Mouse (Mus musculus) stomach, postnatal 0 days (tissue): Measurements from ENCODE around the gene Smg6. TPM values are rescaled to one million over a fixed set of nuclear protein-coding genes. Genes with fewer than 3 reads are reported as not detected.

Experiments
- ATAC-seq: fragments of 200-750 bp; cut with Nextera tagmentation; 2 replicates; pipeline ENCODE4 v1.8.0; 2017; ENCODE audit not compliant: low FRiP score, low TSS enrichment
- DNase-seq: peaks from one replicate; pipeline ENCODE4 v3.0.0-alpha.2; 2016; ENCODE audit warnings: low spot score
- H3K27ac ChIP-seq: fragments of 300-500 bp; sonication (generic); replicated peaks from 2 replicates; pipeline ENCODE4 v1.5.1; 2014; ENCODE audit warnings: mild to moderate bottlenecking, control low read depth
- H3K27me3 ChIP-seq: fragments of 300-500 bp; sonication (generic); 2 replicates; pipeline ENCODE4 v1.6.1; 2014; ENCODE audit warnings: low read length; ENCODE audit not compliant: control insufficient read depth, insufficient read depth
- H3K36me3 ChIP-seq: fragments of 300-500 bp; sonication (generic); 2 replicates; pipeline ENCODE4 v1.6.1; 2014; ENCODE audit warnings: low read length, mixed read lengths; ENCODE audit not compliant: control insufficient read depth, insufficient read depth
- H3K4me1 ChIP-seq: fragments of 300-500 bp; sonication (generic); replicated peaks from 2 replicates; pipeline ENCODE4 v1.6.1; 2014; ENCODE audit warnings: antibody characterized with exemption; ENCODE audit not compliant: control insufficient read depth, insufficient read depth
- H3K4me2 ChIP-seq: fragments of 300-500 bp; sonication (generic); replicated peaks from 2 replicates; pipeline ENCODE4 v1.6.1; 2014; ENCODE audit warnings: low read depth, mild to moderate bottlenecking, control low read depth, moderate library complexity
- H3K4me3 ChIP-seq: fragments of 300-500 bp; sonication (generic); 2 replicates; pipeline ENCODE4 v1.5.1; 2014; ENCODE audit warnings: low read depth, low read length, control low read depth
- H3K9ac ChIP-seq: fragments of 300-500 bp; sonication (generic); 2 replicates; pipeline ENCODE4 v1.6.1; 2014; ENCODE audit warnings: mild to moderate bottlenecking, low read length, control low read depth, mixed read lengths
- H3K9me3 ChIP-seq: fragments of 300-500 bp; sonication (generic); 2 replicates; pipeline ENCODE4 v1.6.1; 2016; ENCODE audit warnings: low read length; ENCODE audit not compliant: control insufficient read depth
- CTCF ChIP-seq: IDR thresholded peaks from 2 replicates; pipeline ENCODE4 v1.5.1; 2016; ENCODE audit warnings: antibody characterized with exemption, low read depth, mild to moderate bottlenecking, moderate library complexity
- EP300 ChIP-seq: optimal IDR thresholded peaks from 2 replicates; pipeline ENCODE3; 2016; ENCODE audit warnings: antibody characterized with exemption
- WGBS: fragments of 180-500 bp; shearing (Covaris S2); extraction: QIAGEN DNeasy Blood & Tissue Kit; methylation state at CpG from one replicate; pipeline ENCODE4 v1.1.7; 2014; 5-methylcytosine and 5-hydroxymethylcytosine counted together
- polyA plus RNA-seq: library from polyadenylated mRNA; unstranded; fragments of >200 nt; fragmentation: Nextera tagmentation; extraction: Ambion mirVana; gene quantifications from 2 replicates; pipeline ENCODE4 v1.2.1, GENCODE M21; 2015

Gene Smg6
- polyA plus RNA-seq, 1 experiment from 2014 or later, result 6.1 TPM

GRCm38 (mm10) chr11:75178011-75178410 lies 252.4 kb downstream of the Smg6 start:
- peaks cover 7% of the 10 kb centered on the region; the same call in 1 of the 2 replicates for H3K36me3 ChIP-seq
- no peaks in the 10 kb centered on the region for H3K9me3 ChIP-seq
- peak overlapping the region; percentile 84 for H3K9ac ChIP-seq
- H3K27ac ChIP-seq, result peak overlapping the region; percentile 81; the same call in 1 of the 2 replicates
- H3K4me1 ChIP-seq, result peaks cover 3% of the 10 kb centered on the region; the same call in 1 of the 2 replicates
- TF ChIP-seq EP300 (no peak), CTCF (no peak)
- H3K4me3 ChIP-seq, result peak overlapping the region; percentile 78
- ATAC-seq (no peak), DNase-seq (no peak)
- peak overlapping the region; percentile 91 for H3K4me2 ChIP-seq
- 40% methylated on average over 12 of the region's 12 CpGs for WGBS
- H3K27me3 ChIP-seq, result no peaks in the 10 kb centered on the region

- TF ChIP-seq CTCF, result peak; percentile 92
- TF ChIP-seq EP300, result no peak
- peak within 1 kb of the TSS; percentile 84 for H3K9ac ChIP-seq
- peak; percentile 94 for DNase-seq
These were observed 253.1 kb downstream of the Smg6 start, which contains the start of gene Ovca2 for GRCm38 (mm10) chr11:75178672-75179208. Ovca2 (minus strand) TSS chr11:75178835.

GRCm38 (mm10) chr11:75183917-75184570 lies 258.4 kb downstream of the Smg6 start:
- Histone ChIP-seq H3K4me1 (no peaks in the 10 kb centered on the region), H3K9me3 (no peaks in the 10 kb centered on the region), H3K27me3 (no peaks in the 10 kb centered on the region), H3K4me2 (no peak overlapping the region), H3K36me3 (peaks cover 5% of the 10 kb centered on the region; the same call in 1 of the 2 replicates), H3K9ac (no peak overlapping the region), H3K27ac (no peak overlapping the region), H3K4me3 (no peak overlapping the region)
- no peak for ATAC-seq
- no peak for DNase-seq
- WGBS, result 69% methylated on average over 2 of the region's 2 CpGs
- TF ChIP-seq CTCF (no peak), EP300 (no peak)

More at GRCm38 (mm10) chr11:75178672-75179208, 253.1 kb downstream of the Smg6 start, which contains the start of gene Ovca2:
- H3K27me3 ChIP-seq, result no peaks in the 10 kb centered on the region
- peaks cover 8% of the 10 kb centered on the region; the same call in 1 of the 2 replicates for H3K36me3 ChIP-seq
- H3K27ac ChIP-seq, result peak within 1 kb of the TSS; percentile 81
- H3K9me3 ChIP-seq, result no peaks in the 10 kb centered on the region
- WGBS, result under 1% methylated on average over 32 of the region's 33 CpGs
- H3K4me1 ChIP-seq, result peaks cover 3% of the 10 kb centered on the region; the same call in 1 of the 2 replicates
- peak within 1 kb of the TSS; percentile 78 for H3K4me3 ChIP-seq
- ATAC-seq, result peak; percentile 94
- peak within 1 kb of the TSS; percentile 91 for H3K4me2 ChIP-seq

- H3K9me3 ChIP-seq, result no peaks in the 10 kb centered on the region
- H3K9ac ChIP-seq, result no peak overlapping the region
- DNase-seq, result no peak
- no peak overlapping the region for H3K27ac ChIP-seq
- H3K4me2 ChIP-seq, result no peak overlapping the region
- no peak overlapping the region for H3K4me3 ChIP-seq
- H3K36me3 ChIP-seq, result peaks cover 5% of the 10 kb centered on the region; the same call in 1 of the 2 replicates
- 92% methylated on average over 5 of the region's 5 CpGs for WGBS
- ATAC-seq, result no peak
- TF ChIP-seq CTCF (no peak), EP300 (no peak)
- peaks cover 2% of the 10 kb centered on the region; the same call in 1 of the 2 replicates for H3K4me1 ChIP-seq
- no peaks in the 10 kb centered on the region for H3K27me3 ChIP-seq
These were observed 258.9 kb downstream of the Smg6 start for GRCm38 (mm10) chr11:75184573-75184972.

GRCm38 (mm10) chr11:75184986-75185385 lies 259.4 kb downstream of the Smg6 start:
- Histone ChIP-seq H3K36me3 (peaks cover 5% of the 10 kb centered on the region; the same call in 1 of the 2 replicates), H3K4me1 (peaks cover 4% of the 10 kb centered on the region; the same call in 1 of the 2 replicates), H3K27me3 (no peaks in the 10 kb centered on the region), H3K9me3 (no peaks in the 10 kb centered on the region), H3K9ac (no peak overlapping the region), H3K4me2 (no peak overlapping the region), H3K4me3 (no peak overlapping the region), H3K27ac (no peak overlapping the region)
- TF ChIP-seq CTCF, result no peak
- no peak for TF ChIP-seq EP300
- ATAC-seq (no peak), DNase-seq (no peak)
- WGBS, result 73% methylated on average over 2 of the region's 2 CpGs
